Mouse (Mus musculus): ENCODE measurements around the gene Kif22. TPM values are rescaled to one million over a fixed set of nuclear protein-coding genes. Genes with fewer than 3 reads are reported as not detected.
A peak's percentile ranks its signal among the peaks of the same experiment; 100 is the strongest.

Gene Kif22
- polyA plus RNA-seq, 1 experiment = 9.1 TPM

- DNase-seq = no peak
- no peaks in the 10 kb centered on the region for H3K27me3 ChIP-seq (ENCODE audit: control insufficient read depth, insufficient read depth, low read length)
- no peak overlapping the region for H3K27ac ChIP-seq (ENCODE audit: insufficient read depth, low read length)
- TF ChIP-seq POLR2A (IDR thresholded peaks at IDR 0.05; ENCODE audit: borderline replicate concordance, insufficient read depth, low read length) (no peak), CTCF (IDR thresholded peaks at IDR 0.05; ENCODE audit: borderline replicate concordance, insufficient read depth, low read depth, low read length) (no peak)
- 77% methylated on average over 4 of the region's 4 CpGs for WGBS
- H3K4me1 ChIP-seq (ENCODE audit: control insufficient read depth, insufficient read depth, low read length) = no peaks in the 10 kb centered on the region
- H3K4me3 ChIP-seq (replicated peaks; ENCODE audit: insufficient read depth, low read depth, low read length) = no peak overlapping the region
Measured at GRCm38 (mm10) chr7:127070871-127071413, 28.7 kb upstream of the Kif22 start.

DNA sequence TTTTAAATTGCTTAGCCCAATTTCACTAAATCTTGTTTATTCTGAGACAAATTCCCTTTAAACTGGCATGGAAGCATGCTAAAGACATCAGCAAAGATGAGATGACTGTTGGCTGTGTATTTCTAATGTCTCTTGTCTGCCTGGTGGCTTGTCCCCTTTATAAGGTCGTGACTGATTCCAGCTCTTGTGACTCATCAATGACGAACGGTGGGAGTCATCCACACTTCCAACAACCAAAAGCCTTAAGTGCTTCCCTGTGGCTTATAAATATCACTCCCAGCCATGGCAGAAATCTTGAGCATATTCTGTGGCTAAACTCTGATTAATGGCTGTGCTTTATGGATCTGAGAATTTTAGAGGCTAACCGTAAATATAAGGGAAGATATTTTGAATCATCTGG, 24.0 kb upstream of the Kif22 start:
- WGBS = 69% methylated on average over 4 of the region's 4 CpGs
- H3K4me1 ChIP-seq (ENCODE audit: control insufficient read depth, insufficient read depth, low read length) = no peaks in the 10 kb centered on the region
- no peak for DNase-seq
- H3K27me3 ChIP-seq (ENCODE audit: control insufficient read depth, insufficient read depth, low read length) = no peaks in the 10 kb centered on the region
- no peak overlapping the region for H3K4me3 ChIP-seq (replicated peaks; ENCODE audit: insufficient read depth, low read depth, low read length)
- no peak overlapping the region for H3K27ac ChIP-seq (ENCODE audit: insufficient read depth, low read length)
- TF ChIP-seq CTCF (IDR thresholded peaks at IDR 0.05; ENCODE audit: borderline replicate concordance, insufficient read depth, low read depth, low read length) (no peak), POLR2A (IDR thresholded peaks at IDR 0.05; ENCODE audit: borderline replicate concordance, insufficient read depth, low read length) (no peak)

- Histone ChIP-seq H3K4me1 (ENCODE audit: control insufficient read depth, insufficient read depth, low read length) (no peaks in the 10 kb centered on the region), H3K4me3 (replicated peaks; ENCODE audit: insufficient read depth, low read depth, low read length) (no peak overlapping the region), H3K27ac (ENCODE audit: insufficient read depth, low read length) (no peak overlapping the region), H3K27me3 (ENCODE audit: control insufficient read depth, insufficient read depth, low read length) (no peaks in the 10 kb centered on the region)
- WGBS = 85% methylated on average over 6 of the region's 6 CpGs
- no peak for DNase-seq
- TF ChIP-seq CTCF (IDR thresholded peaks at IDR 0.05; ENCODE audit: borderline replicate concordance, insufficient read depth, low read depth, low read length) = no peak
- TF ChIP-seq POLR2A (IDR thresholded peaks at IDR 0.05; ENCODE audit: borderline replicate concordance, insufficient read depth, low read length) = no peak
Measured at GRCm38 (mm10) chr7:127065538-127065937, 23.3 kb upstream of the Kif22 start.

- H3K27ac ChIP-seq (ENCODE audit: insufficient read depth, low read length) = no peak overlapping the region
- TF ChIP-seq CTCF (IDR thresholded peaks at IDR 0.05; ENCODE audit: borderline replicate concordance, insufficient read depth, low read depth, low read length) = no peak
- no peak for TF ChIP-seq POLR2A (IDR thresholded peaks at IDR 0.05; ENCODE audit: borderline replicate concordance, insufficient read depth, low read length)
- no peaks in the 10 kb centered on the region for H3K4me1 ChIP-seq (ENCODE audit: control insufficient read depth, insufficient read depth, low read length)
- WGBS = 64% methylated on average over 5 of the region's 5 CpGs
- H3K4me3 ChIP-seq (replicated peaks; ENCODE audit: insufficient read depth, low read depth, low read length) = no peak overlapping the region
- no peaks in the 10 kb centered on the region for H3K27me3 ChIP-seq (ENCODE audit: control insufficient read depth, insufficient read depth, low read length)
- no peak for DNase-seq
Measured at GRCm38 (mm10) chr7:127055026-127055585, 12.8 kb upstream of the Kif22 start.

GRCm38 (mm10) chr7:127031244-127031643, 11.0 kb downstream of the Kif22 start:
- TF ChIP-seq CTCF (IDR thresholded peaks at IDR 0.05; ENCODE audit: borderline replicate concordance, insufficient read depth, low read depth, low read length) (no peak), POLR2A (IDR thresholded peaks at IDR 0.05; ENCODE audit: borderline replicate concordance, insufficient read depth, low read length) (no peak)
- Histone ChIP-seq H3K27me3 (ENCODE audit: control insufficient read depth, insufficient read depth, low read length) (no peaks in the 10 kb centered on the region), H3K27ac (ENCODE audit: insufficient read depth, low read length) (no peak overlapping the region), H3K4me1 (ENCODE audit: control insufficient read depth, insufficient read depth, low read length) (peaks cover 3% of the 10 kb centered on the region; the same call in 1 of the 2 replicates), H3K4me3 (replicated peaks; ENCODE audit: insufficient read depth, low read depth, low read length) (no peak overlapping the region)
- no peak for DNase-seq
- 88% methylated on average over 1 of the region's 1 CpGs for WGBS

GRCm38 (mm10) chr7:127030172-127030571, 12.1 kb downstream of the Kif22 start:
- H3K4me3 ChIP-seq (replicated peaks; ENCODE audit: insufficient read depth, low read depth, low read length) = no peak overlapping the region

GRCm38 (mm10) chr7:127027885-127028284, 14.4 kb downstream of the Kif22 start:
- WGBS = 14% methylated on average over 8 of the region's 8 CpGs
- H3K4me3 ChIP-seq (replicated peaks; ENCODE audit: insufficient read depth, low read depth, low read length) = peak overlapping the region; percentile 81
- H3K27ac ChIP-seq (ENCODE audit: insufficient read depth, low read length) = peak overlapping the region; percentile 90
- no peak for DNase-seq
- H3K4me1 ChIP-seq (ENCODE audit: control insufficient read depth, insufficient read depth, low read length) = peaks cover 12% of the 10 kb centered on the region; the same call in 1 of the 2 replicates
- H3K27me3 ChIP-seq (ENCODE audit: control insufficient read depth, insufficient read depth, low read length) = no peaks in the 10 kb centered on the region
- TF ChIP-seq POLR2A (IDR thresholded peaks at IDR 0.05; ENCODE audit: borderline replicate concordance, insufficient read depth, low read length) = peak; percentile 2; the same call in 1 of the 2 replicates
- TF ChIP-seq CTCF (IDR thresholded peaks at IDR 0.05; ENCODE audit: borderline replicate concordance, insufficient read depth, low read depth, low read length) = peak; percentile 19; the same call in 1 of the 2 replicates

More at GRCm38 (mm10) chr7:127030172-127030571, 12.1 kb downstream of the Kif22 start:
- no peaks in the 10 kb centered on the region for H3K27me3 ChIP-seq (ENCODE audit: control insufficient read depth, insufficient read depth, low read length)
- TF ChIP-seq CTCF (IDR thresholded peaks at IDR 0.05; ENCODE audit: borderline replicate concordance, insufficient read depth, low read depth, low read length) (no peak), POLR2A (IDR thresholded peaks at IDR 0.05; ENCODE audit: borderline replicate concordance, insufficient read depth, low read length) (no peak)
- 98% methylated on average over 1 of the region's 1 CpGs for WGBS
- H3K27ac ChIP-seq (ENCODE audit: insufficient read depth, low read length) = no peak overlapping the region
- H3K4me1 ChIP-seq (ENCODE audit: control insufficient read depth, insufficient read depth, low read length) = peaks cover 3% of the 10 kb centered on the region; the same call in 1 of the 2 replicates
- no peak for DNase-seq

Data from cerebellum, adult 2 months (tissue).